Mouse (Mus musculus) limb, embryonic 12.5 days (tissue): ENCODE measurements around the gene Rtl4. TPM values are rescaled to one million over a fixed set of nuclear protein-coding genes. Genes with fewer than 3 reads are reported as not detected.

Experiments used
- ATAC-seq: fragments of 200-750 bp; cut with Nextera tagmentation; 2 replicates; pipeline ENCODE4 v1.8.0; 2017; ENCODE audit warnings: low read depth, moderate TSS enrichment; ENCODE audit not compliant: insufficient number of reproducible peaks, insufficient read depth, low FRiP score, low TSS enrichment
- H3K27ac ChIP-seq: fragments of 300-500 bp; sonication (generic); 2 replicates; pipeline ENCODE4 v1.5.1; 2016; ENCODE audit warnings: mild to moderate bottlenecking, moderate library complexity
- H3K27me3 ChIP-seq: fragments of 300-500 bp; sonication (generic); 2 replicates; pipeline ENCODE4 v1.6.1; 2016; ENCODE audit warnings: mild to moderate bottlenecking, moderate library complexity
- H3K36me3 ChIP-seq: fragments of 300-500 bp; sonication (generic); 2 replicates; pipeline ENCODE4 v1.6.1; 2016; ENCODE audit warnings: mild to moderate bottlenecking, moderate library complexity
- H3K4me1 ChIP-seq: fragments of 300-500 bp; sonication (generic); replicated peaks from 2 replicates; pipeline ENCODE4 v1.6.1; 2016
- H3K4me2 ChIP-seq: fragments of 300-500 bp; sonication (generic); 2 replicates; pipeline ENCODE4 v1.6.1; 2016; ENCODE audit warnings: mild to moderate bottlenecking, moderate library complexity
- H3K4me3 ChIP-seq: fragments of 300-500 bp; sonication (generic); replicated peaks from 2 replicates; pipeline ENCODE4 v1.5.1; 2016; ENCODE audit warnings: mild to moderate bottlenecking
- H3K9ac ChIP-seq: fragments of 300-500 bp; sonication (generic); replicated peaks from 2 replicates; pipeline ENCODE4 v1.6.1; 2016; ENCODE audit warnings: mild to moderate bottlenecking, moderate library complexity
- H3K9me3 ChIP-seq: fragments of 300-500 bp; sonication (generic); 2 replicates; pipeline ENCODE4 v1.6.1; 2016; ENCODE audit warnings: mild to moderate bottlenecking, moderate library complexity
- WGBS: fragments of 180-500 bp; shearing (Covaris S2); methylation state at CpG from one replicate; pipeline ENCODE4 v1.1.7; 2016; 5-methylcytosine and 5-hydroxymethylcytosine counted together
- microRNA counts: library from miRNA; unstranded; fragments of <30 nt; microRNA quantifications from one replicate; lab custom pipeline; 2017
- microRNA-seq: library from miRNA; unstranded; fragments of <30 nt; microRNA quantifications from one replicate; pipeline ENCODE4, GENCODE M21; 2017
- polyA plus RNA-seq: library from polyadenylated mRNA; unstranded; fragments of >200 nt; fragmentation: Nextera tagmentation; extraction: Ambion mirVana; gene quantifications from 2 replicates; pipeline ENCODE4 v1.2.1, GENCODE M21; 2016

Gene Rtl4
- polyA plus RNA-seq, 1 experiment from 2014 or later = 0.56 TPM

DNA sequence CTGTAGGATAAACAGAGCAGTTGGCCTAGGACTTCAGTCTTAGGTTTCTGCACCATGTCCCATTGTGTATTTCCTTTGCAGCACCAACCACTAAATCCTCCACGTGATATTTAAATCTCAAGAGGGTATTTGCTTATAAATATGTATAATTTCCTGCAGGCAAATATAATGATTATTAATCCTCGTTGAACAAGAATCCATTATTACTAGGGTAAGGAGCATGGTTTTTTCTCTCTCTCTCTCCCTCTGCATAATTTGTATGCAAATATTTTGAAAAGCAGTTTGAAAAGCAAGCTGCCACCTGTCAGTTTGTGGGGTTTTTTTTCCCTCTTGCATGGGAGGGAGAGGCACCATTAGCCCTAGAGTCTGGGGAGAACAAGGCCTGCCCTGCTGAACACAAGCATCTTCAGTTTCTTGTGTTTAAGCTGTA is 376.8 kb downstream of the Rtl4 start:
- Histone ChIP-seq H3K9me3 (no peaks in the 10 kb centered on the region), H3K9ac (no peak overlapping the region), H3K4me1 (no peaks in the 10 kb centered on the region), H3K27ac (no peak overlapping the region), H3K36me3 (no peaks in the 10 kb centered on the region), H3K27me3 (no peaks in the 10 kb centered on the region), H3K4me3 (no peak overlapping the region), H3K4me2 (no peak overlapping the region)
- 69% methylated on average over 2 of the region's 2 CpGs for WGBS
- no peak for ATAC-seq

DNA sequence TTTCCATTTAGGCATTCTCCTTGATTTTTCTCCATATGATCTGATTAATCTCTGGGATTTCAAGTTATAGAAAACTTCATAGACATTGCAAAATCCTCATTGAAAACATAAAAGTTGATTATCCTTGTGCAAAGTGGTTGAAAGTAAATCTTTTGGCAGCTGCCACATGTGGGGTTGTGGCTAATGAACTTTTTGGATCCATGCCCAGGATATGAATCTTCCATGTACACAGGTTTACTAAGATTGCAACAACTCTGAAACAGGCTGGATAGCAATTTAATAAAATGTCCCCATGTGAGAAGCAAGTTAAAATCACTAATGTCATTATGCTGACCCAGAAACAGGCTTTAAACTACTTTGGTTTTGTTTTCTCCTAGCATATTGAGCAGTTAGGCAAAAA is 401.1 kb downstream of the Rtl4 start:
- no peaks in the 10 kb centered on the region for H3K36me3 ChIP-seq
- H3K4me1 ChIP-seq = no peaks in the 10 kb centered on the region
- H3K9ac ChIP-seq = no peak overlapping the region
- ATAC-seq = no peak
- no peak overlapping the region for H3K4me3 ChIP-seq
- no peaks in the 10 kb centered on the region for H3K27me3 ChIP-seq
- H3K4me2 ChIP-seq = no peak overlapping the region
- no peak overlapping the region for H3K27ac ChIP-seq
- no peaks in the 10 kb centered on the region for H3K9me3 ChIP-seq

DNA sequence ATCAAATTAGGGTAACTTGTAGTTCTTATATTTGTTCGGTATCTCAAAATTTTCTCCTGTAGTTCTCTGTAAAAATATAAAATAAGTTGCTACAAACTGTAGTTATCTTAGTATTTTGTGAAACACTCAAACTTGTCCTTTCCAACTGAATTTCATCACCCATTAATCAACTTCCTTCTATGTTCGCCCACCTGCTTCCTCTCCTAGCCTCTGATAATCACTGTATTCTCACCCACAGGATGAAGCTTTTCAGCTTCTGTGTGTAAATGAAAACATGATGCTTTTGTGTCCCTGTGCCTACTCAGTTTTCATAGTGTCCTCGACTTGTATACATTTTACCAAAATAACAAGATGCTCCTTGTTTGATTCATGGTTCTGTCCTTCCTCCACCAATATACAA is 401.7 kb downstream of the Rtl4 start:
- Histone ChIP-seq H3K4me1 (no peaks in the 10 kb centered on the region), H3K4me3 (no peak overlapping the region), H3K9ac (no peak overlapping the region), H3K4me2 (no peak overlapping the region), H3K27ac (no peak overlapping the region), H3K9me3 (no peaks in the 10 kb centered on the region), H3K27me3 (no peaks in the 10 kb centered on the region), H3K36me3 (no peaks in the 10 kb centered on the region)
- 83% methylated on average over 3 of the region's 3 CpGs for WGBS
- ATAC-seq = no peak

DNA sequence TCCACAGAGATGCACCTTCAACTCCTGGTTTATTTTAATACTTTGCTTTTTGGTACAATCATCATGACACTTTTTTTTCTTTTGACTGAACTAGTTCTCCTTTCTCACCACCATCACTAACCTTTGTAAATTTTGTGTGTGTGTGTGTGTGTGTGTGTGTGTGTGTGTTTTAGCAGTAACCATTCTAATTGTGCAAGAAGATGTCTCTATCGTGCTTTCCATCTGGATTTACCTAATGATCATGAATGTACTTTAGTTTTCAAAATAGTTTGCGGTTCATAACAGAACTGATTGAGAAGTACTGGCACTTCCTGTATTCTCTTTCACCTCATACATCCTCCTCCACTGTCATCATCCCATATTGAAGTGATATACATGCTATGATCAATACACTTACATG is 402.3 kb downstream of the Rtl4 start:
- Histone ChIP-seq H3K27me3 (no peaks in the 10 kb centered on the region), H3K4me2 (no peak overlapping the region), H3K4me1 (no peaks in the 10 kb centered on the region), H3K9me3 (no peaks in the 10 kb centered on the region), H3K27ac (no peak overlapping the region), H3K4me3 (no peak overlapping the region), H3K9ac (no peak overlapping the region), H3K36me3 (no peaks in the 10 kb centered on the region)
- no peak for ATAC-seq
- 79% methylated on average over 2 of the region's 2 CpGs for WGBS

MicroRNA genes within 50 kb of the gene (microRNA counts, 519-probe panel; counts per million panel counts)
- microRNA mmu-miR-3472 (lab: Ali Mortazavi, UCI) = not detected

Small RNAs within 50 kb of the gene (microRNA-seq; reads per million reads assigned to microRNA genes)
- gene Mir3472 = not detected

Other genes with a start within 250 kb of the Rtl4 start
- not detected in 2 replicates for gene Trpc5os, start 232.3 kb upstream of the Rtl4 start, polyA plus RNA-seq
- gene Trpc5, start 727 bp upstream of the Rtl4 start, polyA plus RNA-seq = 0.14 and 0.31 TPM in 2 replicates